Mouse (Mus musculus) heart, embryonic 14.5 days (tissue): ENCODE measurements around the gene S100a11. TPM values are rescaled to one million over a fixed set of nuclear protein-coding genes. Genes with fewer than 3 reads are reported as not detected.

ENCODE experiments used
- ATAC-seq: fragments of 200-750 bp; cut with Nextera tagmentation; 2 replicates; pipeline ENCODE4 v1.8.0; 2017; ENCODE audit warnings: low read depth, moderate TSS enrichment; ENCODE audit not compliant: insufficient number of reproducible peaks, insufficient read depth, low FRiP score
- H3K27ac ChIP-seq, 2 experiments: fragments of 200-500 bp in 1 of 2; fragments of 300-500 bp in 1 of 2; sonication (generic) in 1 of 2; replicated peaks in 1 of 2; 2 replicates each; pipeline ENCODE4 v1.5.1; 2012 to 2014; ENCODE audit warnings: low read depth in 2 of 2, low read length in 2 of 2, control low read depth in 1 of 2, mild to moderate bottlenecking in 1 of 2, mixed read lengths in 1 of 2; ENCODE audit not compliant: control insufficient read depth in 1 of 2, insufficient read depth in 1 of 2
- H3K27me3 ChIP-seq: fragments of 300-500 bp; sonication (generic); 2 replicates; pipeline ENCODE4 v1.6.1; 2014; ENCODE audit warnings: mild to moderate bottlenecking, low read length, control low read depth; ENCODE audit not compliant: control insufficient read depth, insufficient read depth
- H3K36me3 ChIP-seq: fragments of 300-500 bp; sonication (generic); 2 replicates; pipeline ENCODE4 v1.6.1; 2014; ENCODE audit warnings: mild to moderate bottlenecking, control low read depth, low read length, mixed read lengths; ENCODE audit not compliant: control insufficient read depth, insufficient read depth
- H3K4me1 ChIP-seq, 2 experiments: fragments of 200-500 bp in 1 of 2; fragments of 300-500 bp in 1 of 2; sonication (generic) in 1 of 2; 2 replicates each; pipeline ENCODE4 v1.6.1; 2012 to 2014; ENCODE audit warnings: low read length in 2 of 2, control low read depth in 1 of 2, mixed read lengths in 1 of 2; ENCODE audit not compliant: control insufficient read depth in 2 of 2, insufficient read depth in 2 of 2
- H3K4me2 ChIP-seq: fragments of 300-500 bp; sonication (generic); 2 replicates; pipeline ENCODE4 v1.6.1; 2014; ENCODE audit warnings: mild to moderate bottlenecking, low read length
- H3K4me3 ChIP-seq, 2 experiments: fragments of 200-500 bp in 1 of 2; fragments of 300-500 bp in 1 of 2; sonication (generic) in 1 of 2; 2 replicates each; pipeline ENCODE4 v1.5.1; 2012 to 2014; ENCODE audit warnings: low read length in 2 of 2, mild to moderate bottlenecking in 2 of 2, control low read depth in 1 of 2, low read depth in 1 of 2, moderate library complexity in 1 of 2; ENCODE audit not compliant: control insufficient read depth in 1 of 2, insufficient read depth in 1 of 2
- H3K9ac ChIP-seq: fragments of 300-500 bp; sonication (generic); 2 replicates; pipeline ENCODE4 v1.6.1; 2014; ENCODE audit warnings: mild to moderate bottlenecking, low read length
- H3K9me3 ChIP-seq: fragments of 300-500 bp; sonication (generic); 2 replicates; pipeline ENCODE4 v1.6.1; 2016; ENCODE audit warnings: low read length, control low read depth; ENCODE audit not compliant: control insufficient read depth
- WGBS: fragments of 180-500 bp; shearing (Covaris S2); extraction: QIAGEN DNeasy Blood & Tissue Kit; methylation state at CpG from one replicate; pipeline ENCODE4 v1.1.7; 2014; 5-methylcytosine and 5-hydroxymethylcytosine counted together
- polyA plus RNA-seq: library from polyadenylated mRNA; unstranded; fragments of >200 nt; fragmentation: Nextera tagmentation; extraction: Ambion mirVana; gene quantifications from 2 replicates; pipeline ENCODE4 v1.2.1, GENCODE M21; 2014

Gene S100a11
- polyA plus RNA-seq, 1 experiment from 2014 or later: 961 TPM

DNA sequence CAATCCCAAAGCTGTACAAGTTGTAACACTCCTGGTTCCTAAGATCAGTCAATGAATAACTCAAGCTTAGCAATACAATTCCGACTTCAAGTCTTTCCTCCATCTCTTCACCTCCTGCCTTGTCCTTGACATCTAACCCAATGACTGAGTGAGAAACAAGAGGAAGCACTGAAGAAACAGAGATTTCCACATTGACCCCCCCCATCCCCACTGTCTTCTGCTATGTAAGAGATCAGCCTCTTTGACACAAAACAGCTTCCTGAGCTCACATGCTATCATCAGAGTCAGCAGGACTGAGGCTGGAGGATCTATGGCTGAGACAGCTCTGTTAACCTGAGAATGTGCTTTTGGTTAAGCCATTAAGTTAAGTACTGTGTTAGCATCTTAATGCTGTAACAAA lies 9.3 kb upstream of the S100a11 start:
- Histone ChIP-seq H3K27ac (no peak overlapping the region), H3K27me3 (no peaks in the 10 kb centered on the region), H3K36me3 (no peaks in the 10 kb centered on the region), H3K9ac (no peak overlapping the region), H3K4me1 (no peaks in the 10 kb centered on the region; a peak in 1 of 4 replicates), H3K4me3 (no peak overlapping the region), H3K4me2 (no peak overlapping the region), H3K9me3 (no peaks in the 10 kb centered on the region)
- no peak for ATAC-seq
- WGBS: 68% methylated on average over 1 of the region's 1 CpGs

DNA sequence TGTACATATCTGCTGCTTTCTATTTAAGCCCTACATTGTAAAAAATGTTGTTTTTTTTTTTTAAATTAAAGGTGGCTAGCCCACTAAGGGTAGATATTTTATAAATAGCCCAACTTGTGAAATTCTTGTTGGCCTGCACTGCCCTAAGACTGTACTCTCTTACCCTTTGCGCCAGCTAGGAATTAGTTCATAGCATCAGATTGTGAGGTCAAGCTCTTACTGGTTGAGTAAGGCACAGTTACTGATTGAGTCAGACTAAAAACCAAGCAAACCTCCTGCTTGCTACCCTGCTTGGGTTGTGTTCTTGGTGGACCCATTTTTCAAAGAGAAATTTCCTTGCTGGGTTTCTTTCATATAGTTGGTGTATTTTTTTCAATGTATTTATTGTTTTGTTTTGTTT lies 8.5 kb upstream of the S100a11 start:
- Histone ChIP-seq H3K4me2 (no peak overlapping the region), H3K9ac (no peak overlapping the region), H3K9me3 (no peaks in the 10 kb centered on the region), H3K27me3 (no peaks in the 10 kb centered on the region), H3K4me3 (no peak overlapping the region), H3K4me1 (no peaks in the 10 kb centered on the region), H3K27ac (no peak overlapping the region), H3K36me3 (no peaks in the 10 kb centered on the region)
- ATAC-seq: no peak
- 90% methylated on average over 1 of the region's 1 CpGs for WGBS

DNA sequence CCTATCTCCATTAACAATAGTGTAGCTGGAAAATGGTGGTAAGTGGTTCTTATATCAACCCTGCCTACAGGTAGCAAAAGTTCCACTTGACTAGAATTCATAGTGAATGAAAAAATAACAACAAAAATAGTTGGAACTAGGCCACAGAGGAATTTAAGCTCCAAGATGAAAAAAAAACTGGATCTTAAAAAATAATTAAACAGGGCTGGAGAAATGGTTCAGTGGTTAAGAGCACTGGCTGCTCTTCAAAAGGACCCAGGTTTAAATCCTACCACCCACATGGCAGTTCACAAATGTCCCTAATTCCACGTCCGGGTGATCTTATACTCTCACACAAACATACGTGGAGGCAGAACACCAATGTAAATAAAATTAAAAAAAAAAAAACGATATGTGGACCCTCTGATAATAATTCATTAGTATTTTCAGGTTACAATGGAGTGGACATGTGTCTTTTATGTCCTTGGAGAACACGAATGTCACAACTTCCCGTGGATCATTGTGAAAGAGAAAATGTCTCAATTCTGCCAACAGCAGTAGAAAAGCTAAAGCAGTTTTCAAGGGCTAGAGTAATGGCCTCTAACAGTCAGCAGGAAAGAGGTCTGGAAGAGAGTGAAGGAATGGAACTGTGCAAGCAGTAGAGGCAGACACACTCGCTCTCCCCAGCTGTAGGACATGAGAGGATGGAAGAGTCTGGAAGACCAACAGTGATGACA lies 7.7 kb upstream of the S100a11 start:
- H3K4me2 ChIP-seq: no peak overlapping the region
- H3K27ac ChIP-seq: no peak overlapping the region
- WGBS: 79% methylated on average over 7 of the region's 7 CpGs
- no peak overlapping the region for H3K4me3 ChIP-seq
- H3K27me3 ChIP-seq: no peaks in the 10 kb centered on the region
- H3K9me3 ChIP-seq: no peaks in the 10 kb centered on the region
- H3K4me1 ChIP-seq: no peaks in the 10 kb centered on the region
- H3K36me3 ChIP-seq: no peaks in the 10 kb centered on the region
- no peak overlapping the region for H3K9ac ChIP-seq
- no peak for ATAC-seq

DNA sequence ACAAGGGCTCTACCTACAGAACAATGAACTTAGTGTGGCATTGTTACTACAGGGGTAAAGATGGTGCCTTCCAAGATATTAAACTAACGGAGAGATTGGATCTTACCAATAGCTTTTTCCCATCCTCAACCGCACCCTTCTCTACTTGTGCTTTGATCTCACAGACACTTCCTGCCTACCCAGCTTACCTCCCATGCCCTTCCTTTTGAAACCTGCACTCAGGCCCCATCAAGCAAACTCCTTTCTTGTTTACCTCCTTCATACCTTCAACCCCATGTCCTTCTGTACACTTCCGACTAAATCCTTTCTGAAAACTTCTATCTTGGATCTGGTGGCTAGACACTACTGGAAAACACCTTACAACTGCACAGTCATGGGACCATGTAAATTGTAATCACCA lies 5.7 kb upstream of the S100a11 start:
- Histone ChIP-seq H3K4me3 (no peak overlapping the region), H3K36me3 (no peaks in the 10 kb centered on the region), H3K4me1 (no peaks in the 10 kb centered on the region), H3K4me2 (no peak overlapping the region), H3K9ac (no peak overlapping the region), H3K9me3 (no peaks in the 10 kb centered on the region), H3K27ac (no peak overlapping the region), H3K27me3 (no peaks in the 10 kb centered on the region)
- 86% methylated on average over 3 of the region's 3 CpGs for whole genome bisulfite sequencing
- ATAC-seq: no peak

DNA sequence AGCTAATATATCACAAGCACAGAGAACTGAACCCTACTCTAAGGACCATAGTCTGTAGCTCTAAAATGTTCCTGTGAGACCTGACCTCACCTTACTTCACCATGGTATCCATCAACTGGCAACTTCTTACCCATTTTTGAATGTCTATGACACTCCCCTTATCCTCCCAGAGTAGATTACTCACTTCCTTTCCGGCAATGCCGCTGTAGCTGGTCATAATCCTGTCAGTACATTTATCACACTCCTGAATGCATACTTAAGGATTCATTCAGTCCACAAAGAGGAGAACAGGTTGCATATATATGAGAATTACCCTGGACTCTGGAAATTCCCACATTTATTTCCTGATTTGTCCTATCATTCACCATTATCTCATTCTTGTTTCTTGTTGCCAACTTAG lies 2.9 kb upstream of the S100a11 start:
- Histone ChIP-seq H3K4me3 (no peak overlapping the region), H3K9me3 (no peaks in the 10 kb centered on the region), H3K27me3 (no peaks in the 10 kb centered on the region), H3K4me2 (no peak overlapping the region), H3K36me3 (no peaks in the 10 kb centered on the region), H3K9ac (no peak overlapping the region), H3K4me1 (peaks cover 3 to 10% of the 10 kb centered on the region in 2 experiments; a peak in 3 of 4 replicates), H3K27ac (no peak overlapping the region)
- 32% methylated on average over 2 of the region's 2 CpGs for WGBS
- ATAC-seq: no peak

DNA sequence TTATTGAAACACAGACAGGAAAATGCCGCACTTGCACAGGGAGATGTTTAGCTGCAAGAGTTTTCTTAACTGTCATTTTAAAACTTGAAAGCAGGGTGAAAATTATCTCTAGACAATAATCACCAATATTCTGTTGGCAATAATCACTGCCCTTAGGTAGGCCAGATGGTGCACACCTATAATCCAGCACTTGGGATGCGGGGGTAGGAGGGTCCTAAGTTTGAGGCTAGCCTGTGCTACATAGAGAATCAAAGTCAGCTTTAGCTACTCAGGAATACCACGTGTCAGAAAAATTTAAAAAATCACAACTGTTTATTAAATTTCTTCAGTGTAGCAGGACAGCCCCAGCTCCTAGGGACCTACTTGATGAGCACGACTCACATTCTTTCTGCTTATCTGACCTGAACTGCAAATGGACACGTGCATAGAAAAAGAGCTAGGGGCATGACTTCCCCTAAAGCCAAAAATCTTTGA lies 395 bp upstream of the S100a11 start:
- Histone ChIP-seq H3K36me3 (peaks cover 10% of the 10 kb centered on the region), H3K27ac (no peak overlapping the region), H3K4me3 (peak overlapping the region in 1 of 2 experiments; percentile 79; a peak in 2 of 4 replicates), H3K4me1 (peaks cover 5 to 16% of the 10 kb centered on the region in 2 experiments), H3K4me2 (peak overlapping the region; percentile 67), H3K27me3 (no peaks in the 10 kb centered on the region), H3K9me3 (no peaks in the 10 kb centered on the region), H3K9ac (peak overlapping the region; percentile 88; the same call in 1 of the 2 replicates)
- 44% methylated on average over 5 of the region's 5 CpGs for WGBS
- no peak for ATAC-seq

DNA sequence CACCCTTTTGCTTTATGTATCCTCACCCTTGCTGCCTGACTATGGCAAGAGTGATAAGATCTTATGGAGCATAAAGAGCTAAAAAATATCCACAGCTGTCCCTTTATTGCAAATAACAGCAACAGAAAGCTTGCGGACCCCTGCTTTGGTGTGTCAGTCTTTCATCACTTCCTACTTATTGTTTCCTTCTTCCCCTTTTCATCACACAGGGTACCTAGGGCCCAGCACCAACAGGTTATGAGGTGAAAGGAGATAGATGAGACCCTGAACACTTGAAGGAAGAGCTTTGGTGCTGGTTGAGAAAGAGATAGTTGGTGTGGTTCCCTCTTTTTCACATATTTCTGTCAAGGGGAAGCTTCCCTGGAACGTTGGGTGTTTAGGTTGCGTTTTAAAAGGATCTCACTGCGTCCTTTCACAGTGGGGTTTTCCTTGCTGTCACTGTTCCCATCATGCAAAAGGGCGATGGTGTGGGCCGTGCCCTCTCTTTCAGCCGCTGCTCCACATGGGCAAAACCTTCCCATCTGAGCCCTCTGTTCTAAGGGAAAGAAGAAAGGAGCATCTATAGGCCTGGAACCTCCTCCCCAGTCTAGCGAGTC lies 1.3 kb downstream of the S100a11 start:
- peaks cover 5 to 16% of the 10 kb centered on the region in 2 experiments for H3K4me1 ChIP-seq
- peak overlapping the region; percentile 88 for H3K9ac ChIP-seq
- peak overlapping the region in 1 of 2 experiments; percentile 87; a peak in 1 of 4 replicates for H3K27ac ChIP-seq
- peaks cover 25% of the 10 kb centered on the region for H3K36me3 ChIP-seq
- 77% methylated on average over 8 of the region's 8 CpGs for WGBS
- ATAC-seq: no peak
- H3K9me3 ChIP-seq: no peaks in the 10 kb centered on the region
- H3K4me2 ChIP-seq: peak overlapping the region; percentile 67
- peak overlapping the region; percentile 74 to 79; a peak in 3 of 4 replicates for H3K4me3 ChIP-seq
- no peaks in the 10 kb centered on the region for H3K27me3 ChIP-seq
